8 mouse cellular contexts compared by ENCODE assay signal in genomic region chr17:7740988-7741387, GRCm38 (mm10).
DNase-seq lines count a peak whose midpoint lies in the region; ATAC-seq and TF ChIP-seq lines count a peak whose summit lies in the region.

No protein-coding gene starts in this region.

- WGBS in forebrain, embryonic 14.5 days: 30% methylated on average over 2 of the region's 2 CpGs
- WGBS in forebrain, embryonic 12.5 days: 30% methylated on average over 2 of the region's 2 CpGs
- 17% methylated on average over 2 of the region's 2 CpGs for WGBS in stomach, postnatal 0 days

- no peaks in the 10 kb centered on the region for H3K4me1 ChIP-seq in forebrain, embryonic 14.5 days (ENCODE audit: control insufficient read depth, insufficient read depth, low read length)
- no peaks in the 10 kb centered on the region for H3K4me1 ChIP-seq in forebrain, embryonic 12.5 days
- no peaks in the 10 kb centered on the region for H3K4me1 ChIP-seq in stomach, postnatal 0 days (replicated peaks; ENCODE audit: control insufficient read depth, insufficient read depth)

- no peak for TF ChIP-seq CTCF in stomach, postnatal 0 days (IDR thresholded peaks at IDR 0.05; ENCODE audit: low read depth)

- no peak overlapping the region for H3K9ac ChIP-seq in forebrain, embryonic 14.5 days (ENCODE audit: low read length)
- H3K9ac ChIP-seq in forebrain, embryonic 12.5 days: no peak overlapping the region
- H3K9ac ChIP-seq in stomach, postnatal 0 days (ENCODE audit: low read length): no peak overlapping the region

- no peak for TF ChIP-seq EP300 in stomach, postnatal 0 days (optimal IDR thresholded peaks at IDR 0.05)

- H3K27me3 ChIP-seq in forebrain, embryonic 14.5 days (replicated peaks; ENCODE audit: control insufficient read depth, insufficient read depth, low read length): no peaks in the 10 kb centered on the region
- H3K27me3 ChIP-seq in forebrain, embryonic 12.5 days: no peaks in the 10 kb centered on the region
- H3K27me3 ChIP-seq in stomach, postnatal 0 days (ENCODE audit: control insufficient read depth, insufficient read depth, low read length): no peaks in the 10 kb centered on the region

- no peak overlapping the region for H3K4me3 ChIP-seq in forebrain, embryonic 14.5 days (ENCODE audit: low read depth, low read length)
- no peak overlapping the region for H3K4me3 ChIP-seq in forebrain, embryonic 12.5 days (replicated peaks)
- no peak overlapping the region for H3K4me3 ChIP-seq in stomach, postnatal 0 days (ENCODE audit: low read depth, low read length)

- no peak overlapping the region for H3K4me2 ChIP-seq in forebrain, embryonic 14.5 days (ENCODE audit: low read length)
- H3K4me2 ChIP-seq in forebrain, embryonic 12.5 days: no peak overlapping the region
- H3K4me2 ChIP-seq in stomach, postnatal 0 days (replicated peaks; ENCODE audit: low read depth): no peak overlapping the region

- no peak for ATAC-seq in forebrain, embryonic 14.5 days
- ATAC-seq in forebrain, embryonic 12.5 days (ENCODE audit: low FRiP score): no peak
- no peak for ATAC-seq in stomach, postnatal 0 days (ENCODE audit: low FRiP score, low TSS enrichment)

- H3K9me3 ChIP-seq in forebrain, embryonic 14.5 days (replicated peaks; ENCODE audit: control insufficient read depth, low read length): no peaks in the 10 kb centered on the region
- no peaks in the 10 kb centered on the region for H3K9me3 ChIP-seq in forebrain, embryonic 12.5 days
- H3K9me3 ChIP-seq in stomach, postnatal 0 days (ENCODE audit: control insufficient read depth, low read length): no peaks in the 10 kb centered on the region

- DNase-seq in forebrain, embryonic 14.5 days (ENCODE audit: low spot score): peak; percentile 44
- peak; percentile 43 for DNase-seq in ovary, postnatal 10 days (ENCODE audit: low spot score)
- no peak for DNase-seq in ovary, adult 18-20 months (ENCODE audit: low spot score)
- DNase-seq in hindlimb bud, embryonic 11.5 days (ENCODE audit: extremely low spot score, low read depth, low spot score): peak; percentile 50
- peak; percentile 61 for DNase-seq in stomach, postnatal 0 days (ENCODE audit: low spot score)
- DNase-seq in cerebellum, adult 9-10 months: no peak
- DNase-seq in frontal cortex, postnatal 14 days (ENCODE audit: low spot score in 2 of 2): no peak

- H3K27ac ChIP-seq in forebrain, embryonic 14.5 days (ENCODE audit: low read depth, low read length): no peak overlapping the region
- H3K27ac ChIP-seq in forebrain, embryonic 12.5 days: no peak overlapping the region
- H3K27ac ChIP-seq in stomach, postnatal 0 days (replicated peaks): no peak overlapping the region

- no peaks in the 10 kb centered on the region for H3K36me3 ChIP-seq in forebrain, embryonic 14.5 days (ENCODE audit: control insufficient read depth, insufficient read depth, low read length)
- no peaks in the 10 kb centered on the region for H3K36me3 ChIP-seq in forebrain, embryonic 12.5 days (replicated peaks)
- H3K36me3 ChIP-seq in stomach, postnatal 0 days (ENCODE audit: control insufficient read depth, insufficient read depth, low read length): no peaks in the 10 kb centered on the region

Comparison
In these comparisons a context has a peak if more than half of its experiments do, and no peak if none do; other contexts are left out.
1. DNase-seq: peak in forebrain, embryonic 14.5 days (single experiment), ovary, postnatal 10 days (single experiment), hindlimb bud, embryonic 11.5 days (single experiment) and stomach, postnatal 0 days (single experiment); none in ovary, adult 18-20 months (single experiment), cerebellum, adult 9-10 months (single experiment) and frontal cortex, postnatal 14 days (0 of 2).